Mouse (Mus musculus) hindbrain, embryonic 11.5 days (tissue): Measurements from ENCODE around the gene Disp3. TPM values are rescaled to one million over a fixed set of nuclear protein-coding genes. Genes with fewer than 3 reads are reported as not detected.

Experiments used
- ATAC-seq: fragments of 200-750 bp; cut with Nextera tagmentation; 2 replicates; pipeline ENCODE4 v1.8.0; 2017; ENCODE audit warnings: mild to moderate bottlenecking, moderate TSS enrichment, moderate library complexity; ENCODE audit not compliant: low FRiP score
- DNase-seq: peaks from one replicate; pipeline ENCODE4 v3.0.0-alpha.2; 2015; ENCODE audit warnings: low spot score
- H3K27ac ChIP-seq: fragments of 300-500 bp; sonication (generic); 2 replicates; pipeline ENCODE4 v1.5.1; 2014; ENCODE audit warnings: mild to moderate bottlenecking, low read depth, low read length
- H3K27me3 ChIP-seq: fragments of 300-500 bp; sonication (generic); 2 replicates; pipeline ENCODE4 v1.6.1; 2014; ENCODE audit warnings: mild to moderate bottlenecking, low read length, moderate library complexity, mixed read lengths; ENCODE audit not compliant: control insufficient read depth, insufficient read depth
- H3K36me3 ChIP-seq: fragments of 300-500 bp; sonication (generic); 2 replicates; pipeline ENCODE4 v1.6.1; 2014; ENCODE audit warnings: mild to moderate bottlenecking, low read length, moderate library complexity, mixed read lengths; ENCODE audit not compliant: control insufficient read depth, insufficient read depth
- H3K4me1 ChIP-seq: fragments of 300-500 bp; sonication (generic); replicated peaks from 2 replicates; pipeline ENCODE4 v1.6.1; 2014; ENCODE audit warnings: low read length, mixed read lengths; ENCODE audit not compliant: control insufficient read depth, insufficient read depth
- H3K4me2 ChIP-seq: fragments of 300-500 bp; sonication (generic); replicated peaks from 2 replicates; pipeline ENCODE4 v1.6.1; 2014; ENCODE audit warnings: mild to moderate bottlenecking, low read depth, low read length
- H3K4me3 ChIP-seq: fragments of 300-500 bp; sonication (generic); 2 replicates; pipeline ENCODE4 v1.5.1; 2014; ENCODE audit warnings: low read depth, low read length
- H3K9ac ChIP-seq: fragments of 300-500 bp; sonication (generic); 2 replicates; pipeline ENCODE4 v1.6.1; 2014; ENCODE audit warnings: low read depth, low read length
- H3K9me3 ChIP-seq: fragments of 300-500 bp; sonication (generic); 2 replicates; pipeline ENCODE4 v1.6.1; 2016; ENCODE audit warnings: low read length; ENCODE audit not compliant: control insufficient read depth
- WGBS: fragments of 180-500 bp; shearing (Covaris S2); extraction: QIAGEN DNeasy Blood & Tissue Kit; methylation state at CpG from one replicate; pipeline ENCODE4 v1.1.7; 2014; 5-methylcytosine and 5-hydroxymethylcytosine counted together
- polyA plus RNA-seq: library from polyadenylated mRNA; unstranded; fragments of >200 nt; fragmentation: Nextera tagmentation; extraction: Ambion mirVana; gene quantifications from 2 replicates; pipeline ENCODE4 v1.2.1, GENCODE M21; 2014

Disp3 gene
- polyA plus RNA-seq, 1 experiment from 2014 or later: 6.4 TPM

- no peak overlapping the region for H3K4me2 ChIP-seq
- no peak for DNase-seq
- no peak overlapping the region for H3K4me3 ChIP-seq
- no peaks in the 10 kb centered on the region for H3K36me3 ChIP-seq
- H3K27ac ChIP-seq: no peak overlapping the region
- 91% methylated on average over 10 of the region's 10 CpGs for WGBS
- H3K4me1 ChIP-seq: no peaks in the 10 kb centered on the region
- H3K27me3 ChIP-seq: no peaks in the 10 kb centered on the region
- no peak for ATAC-seq
- H3K9me3 ChIP-seq: no peaks in the 10 kb centered on the region
- H3K9ac ChIP-seq: no peak overlapping the region
Observed at GRCm38 (mm10) chr4:148239474-148240130, 48.2 kb downstream of the Disp3 start.

GRCm38 (mm10) chr4:148238919-148239318, 48.8 kb downstream of the Disp3 start:
- H3K4me2 ChIP-seq: no peak overlapping the region
- H3K4me1 ChIP-seq: no peaks in the 10 kb centered on the region
- no peak overlapping the region for H3K4me3 ChIP-seq
- H3K36me3 ChIP-seq: no peaks in the 10 kb centered on the region
- 0 out of 2 replicates have a peak, but pooled peaks cover 1% of the 10 kb centered on the region for H3K27me3 ChIP-seq
- DNase-seq (no peak), ATAC-seq (no peak)
- WGBS: 64% methylated on average over 6 of the region's 6 CpGs
- no peak overlapping the region for H3K9ac ChIP-seq
- H3K9me3 ChIP-seq: no peaks in the 10 kb centered on the region
- H3K27ac ChIP-seq: no peak overlapping the region

DNA sequence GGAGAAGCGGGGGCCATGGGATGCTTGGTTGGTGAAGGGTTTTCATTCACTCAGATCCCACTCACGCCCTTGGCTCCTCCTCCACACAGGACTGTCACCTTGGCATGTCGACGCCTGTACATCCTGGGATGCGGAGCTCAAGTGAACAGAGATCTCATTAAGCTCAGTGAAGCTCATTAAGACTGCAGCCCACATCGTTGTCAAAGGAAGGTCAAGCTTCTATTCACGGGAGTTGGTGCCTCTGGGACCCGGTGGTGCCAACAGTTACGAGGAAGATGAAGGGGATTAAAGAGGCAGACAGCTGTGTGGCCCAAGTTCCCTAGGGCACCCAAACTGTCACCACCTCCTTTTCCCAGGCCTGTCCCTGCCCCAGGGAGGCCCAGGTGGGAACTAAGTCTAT, 49.5 kb downstream of the Disp3 start:
- peak; percentile 36; the same call in 1 of the 2 replicates for ATAC-seq
- Histone ChIP-seq H3K27ac (0 out of 2 replicates have a peak overlapping the region, but pooled peaks have one; percentile 4), H3K4me3 (no peak overlapping the region), H3K4me2 (no peak overlapping the region), H3K27me3 (0 out of 2 replicates have a peak, but pooled peaks cover 2% of the 10 kb centered on the region), H3K9me3 (no peaks in the 10 kb centered on the region), H3K4me1 (no peaks in the 10 kb centered on the region), H3K9ac (no peak overlapping the region), H3K36me3 (no peaks in the 10 kb centered on the region)
- no peak for DNase-seq
- 50% methylated on average over 9 of the region's 9 CpGs for WGBS

GRCm38 (mm10) chr4:148236664-148237063, 51.1 kb downstream of the Disp3 start:
- WGBS: 60% methylated on average over 8 of the region's 8 CpGs
- H3K27ac ChIP-seq: no peak overlapping the region
- DNase-seq (no peak), ATAC-seq (no peak)
- H3K9ac ChIP-seq: no peak overlapping the region
- H3K27me3 ChIP-seq: peaks cover 2% of the 10 kb centered on the region; the same call in 1 of the 2 replicates
- H3K4me3 ChIP-seq: no peak overlapping the region
- no peaks in the 10 kb centered on the region for H3K9me3 ChIP-seq
- H3K4me2 ChIP-seq: no peak overlapping the region
- H3K4me1 ChIP-seq: no peaks in the 10 kb centered on the region
- no peaks in the 10 kb centered on the region for H3K36me3 ChIP-seq

- Histone ChIP-seq H3K36me3 (no peaks in the 10 kb centered on the region), H3K27ac (no peak overlapping the region), H3K4me3 (no peak overlapping the region), H3K4me1 (no peaks in the 10 kb centered on the region), H3K9ac (no peak overlapping the region), H3K9me3 (no peaks in the 10 kb centered on the region), H3K4me2 (no peak overlapping the region), H3K27me3 (peaks cover 2% of the 10 kb centered on the region; the same call in 1 of the 2 replicates)
- WGBS: 89% methylated on average over 9 of the region's 9 CpGs
- DNase-seq (no peak), ATAC-seq (no peak)
Observed at GRCm38 (mm10) chr4:148233061-148233460, 54.7 kb downstream of the Disp3 start.

GRCm38 (mm10) chr4:148232615-148233014, 55.1 kb downstream of the Disp3 start:
- Histone ChIP-seq H3K4me1 (no peaks in the 10 kb centered on the region), H3K4me2 (no peak overlapping the region), H3K27ac (no peak overlapping the region), H3K27me3 (peaks cover 2% of the 10 kb centered on the region; the same call in 1 of the 2 replicates), H3K4me3 (no peak overlapping the region), H3K9me3 (no peaks in the 10 kb centered on the region), H3K9ac (no peak overlapping the region), H3K36me3 (no peaks in the 10 kb centered on the region)
- WGBS: 56% methylated on average over 10 of the region's 10 CpGs
- peak; percentile 61; the same call in 1 of the 2 replicates for ATAC-seq
- DNase-seq: no peak

DNA sequence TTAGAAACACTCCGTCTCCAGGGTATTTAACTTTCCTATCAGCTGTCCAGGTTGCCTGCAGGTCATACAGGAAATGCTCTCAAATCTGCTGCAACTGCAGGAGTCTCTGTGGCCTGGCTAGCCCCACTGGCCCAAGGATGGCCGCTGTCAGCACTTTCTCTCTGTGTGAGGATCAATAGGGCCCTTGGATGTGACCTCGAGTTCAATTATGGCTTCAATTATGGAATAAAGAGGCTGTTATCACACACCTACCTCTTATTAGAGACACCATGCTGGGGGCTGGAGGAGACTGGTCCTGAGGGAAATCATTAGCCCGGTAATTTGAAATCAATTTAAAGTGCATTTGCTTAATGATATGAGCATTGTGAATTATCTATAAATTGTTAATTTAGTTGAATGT, 55.6 kb downstream of the Disp3 start:
- Histone ChIP-seq H3K36me3 (no peaks in the 10 kb centered on the region), H3K4me2 (no peak overlapping the region), H3K9me3 (no peaks in the 10 kb centered on the region), H3K9ac (no peak overlapping the region), H3K4me1 (no peaks in the 10 kb centered on the region), H3K4me3 (no peak overlapping the region), H3K27me3 (peaks cover 2% of the 10 kb centered on the region; the same call in 1 of the 2 replicates), H3K27ac (no peak overlapping the region)
- DNase-seq (no peak), ATAC-seq (peak; percentile 54; the same call in 1 of the 2 replicates)
- WGBS: 62% methylated on average over 4 of the region's 4 CpGs

- Histone ChIP-seq H3K4me2 (no peak overlapping the region), H3K4me1 (no peaks in the 10 kb centered on the region), H3K27ac (no peak overlapping the region), H3K27me3 (peaks cover 2% of the 10 kb centered on the region; the same call in 1 of the 2 replicates), H3K9me3 (no peaks in the 10 kb centered on the region), H3K4me3 (no peak overlapping the region), H3K9ac (no peak overlapping the region), H3K36me3 (no peaks in the 10 kb centered on the region)
- WGBS: 12% methylated on average over 16 of the region's 16 CpGs
- DNase-seq: peak; percentile 79
- no peak for ATAC-seq
Observed at GRCm38 (mm10) chr4:148229646-148230045, 58.1 kb downstream of the Disp3 start.

DNA sequence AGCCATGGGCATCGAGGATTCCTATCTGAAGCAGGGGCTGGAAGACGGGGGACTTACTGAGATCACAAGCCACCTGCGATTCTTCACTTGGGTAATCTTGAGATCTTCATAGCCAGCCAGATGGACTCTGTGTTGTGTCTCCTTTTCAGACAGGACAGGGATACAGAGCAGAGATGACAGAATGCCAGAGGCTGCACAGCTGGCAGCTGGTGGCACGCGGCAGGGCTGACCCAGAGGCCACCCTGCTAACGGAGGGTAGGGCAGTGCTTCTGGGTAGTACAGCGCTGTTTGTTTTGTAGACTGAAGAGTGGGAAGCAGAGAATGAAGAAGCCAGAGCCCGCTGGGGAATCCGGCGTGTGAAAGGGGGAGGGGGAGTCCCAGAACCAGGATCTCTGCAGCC, 64.8 kb downstream of the Disp3 start:
- no peaks in the 10 kb centered on the region for H3K36me3 ChIP-seq
- WGBS: 39% methylated on average over 10 of the region's 10 CpGs
- no peak overlapping the region for H3K27ac ChIP-seq
- ATAC-seq (no peak), DNase-seq (no peak)
- H3K9me3 ChIP-seq: no peaks in the 10 kb centered on the region
- H3K27me3 ChIP-seq: peaks cover 2% of the 10 kb centered on the region; the same call in 1 of the 2 replicates
- no peaks in the 10 kb centered on the region; the same call in 1 of the 2 replicates for H3K4me1 ChIP-seq
- no peak overlapping the region for H3K4me2 ChIP-seq
- H3K9ac ChIP-seq: no peak overlapping the region
- H3K4me3 ChIP-seq: no peak overlapping the region
